ENCODE assay signal across 16 mouse cellular contexts in genomic region chr5:125348067-125348466, GRCm38 (mm10). TPM values are rescaled to one million over a fixed set of nuclear protein-coding genes. Genes with fewer than 3 reads are reported as not detected.
A peak's percentile ranks its signal among the peaks of the same experiment; 100 is the strongest.
DNase-seq lines count a peak whose midpoint lies in the region; ATAC-seq and TF ChIP-seq lines count a peak whose summit lies in the region.
"Had no signal": no experiment of that assay in that cellular context is flagged by ENCODE, and none has a peak within 500 bp of the region (broad histone marks: within the 10 kb centered on the region; RNA-seq: fewer than 3 reads in every experiment).

No protein-coding gene starts in this region.

- peak; percentile 61; the same call in 1 of the 2 replicates for TF ChIP-seq EP300 in CH12.LX (IDR thresholded peaks at IDR 0.05; ENCODE audit: low read length)

- TF ChIP-seq POLR2A in liver, adult 2 months (IDR thresholded peaks at IDR 0.05; ENCODE audit: extremely low read depth, insufficient read depth, low read length) = no peak
- no peak for TF ChIP-seq POLR2A in CH12.LX (IDR thresholded peaks at IDR 0.05; ENCODE audit: low read depth, low read length)
- no peak for TF ChIP-seq POLR2A in kidney, adult 2 months (IDR thresholded peaks at IDR 0.05; ENCODE audit: low read depth, low read length)

- H3K36me3 ChIP-seq in liver, adult 2 months (ENCODE audit: control insufficient read depth, insufficient read depth, low read length) = no peaks in the 10 kb centered on the region
- no peaks in the 10 kb centered on the region for H3K36me3 ChIP-seq in CH12.LX (replicated peaks in 1 of 2; ENCODE audit: control insufficient read depth in 1 of 2, insufficient read depth in 1 of 2, low read length in 1 of 2)
- H3K36me3 ChIP-seq in intestine, embryonic 15.5 days = no peaks in the 10 kb centered on the region
- H3K36me3 ChIP-seq in liver, embryonic 16.5 days (ENCODE audit: control insufficient read depth, insufficient read depth) = no peaks in the 10 kb centered on the region
- H3K36me3 ChIP-seq in kidney, adult 2 months (ENCODE audit: control insufficient read depth, insufficient read depth, low read length) = no peaks in the 10 kb centered on the region
- H3K36me3 ChIP-seq: heart, embryonic 13.5 days; hindbrain, embryonic 10.5 days had no signal

- DNase-seq in liver, adult 2 months (ENCODE audit: extremely low read depth, low read depth, low spot score) = peak; percentile 72
- DNase-seq in liver (no peak), CH12.LX (ENCODE audit: extremely low read depth) (peak; percentile 78)
- no peak for DNase-seq in kidney, adult 2 months
- DNase-seq: cerebellum, adult 9-11 months had no signal

- no peak for TF ChIP-seq RAD21 in CH12.LX (IDR thresholded peaks at IDR 0.05; ENCODE audit: low read depth, low read length)

- dilution Hi-C loops in CH12.LX (cut with MboI; ENCODE audit: extremely low pct_ligation_motif_present, extremely low pct_unique_long_range_greater_than_20kb, low sequenced_read_pairs) = no loop called here

- H3K4me1 ChIP-seq in liver, adult 2 months (ENCODE audit: control insufficient read depth, insufficient read depth, low read length) = peaks cover 6% of the 10 kb centered on the region
- peaks cover 5 to 43% of the 10 kb centered on the region in 2 experiments for H3K4me1 ChIP-seq in CH12.LX (ENCODE audit: control insufficient read depth in 1 of 2, insufficient read depth in 2 of 2)
- no peaks in the 10 kb centered on the region for H3K4me1 ChIP-seq in intestine, embryonic 15.5 days (replicated peaks)
- peaks cover 6% of the 10 kb centered on the region for H3K4me1 ChIP-seq in liver, embryonic 16.5 days (ENCODE audit: control insufficient read depth, low read depth, low read length)
- H3K4me1 ChIP-seq in kidney, adult 2 months (ENCODE audit: control insufficient read depth, insufficient read depth, low read length) = no peaks in the 10 kb centered on the region
- H3K4me1 ChIP-seq: forebrain, embryonic 13.5 days had no signal

- in situ Hi-C loops in CH12.LX (cut with MboI; ENCODE audit: low pct_ligation_motif_present, low pct_unique_long_range_greater_than_20kb, low sequenced_read_pairs) = loop anchor here (10.0 kb wide), 1 partner anchor 443 kb away; no protein-coding TSS in a partner anchor

- H3K27ac ChIP-seq in liver, adult 2 months (replicated peaks; ENCODE audit: insufficient read depth, low read depth, low read length) = peak overlapping the region; percentile 46
- no peak overlapping the region for H3K27ac ChIP-seq in CH12.LX (ENCODE audit: insufficient read depth, low read depth)
- H3K27ac ChIP-seq in intestine, embryonic 15.5 days = no peak overlapping the region
- no peak overlapping the region for H3K27ac ChIP-seq in liver, embryonic 16.5 days (ENCODE audit: low read length)
- no peak overlapping the region for H3K27ac ChIP-seq in kidney, adult 2 months (ENCODE audit: insufficient read depth, low read depth, low read length)
- H3K27ac ChIP-seq: forebrain, embryonic 13.5 days; heart, embryonic 13.5 days; hindbrain, embryonic 10.5 days; hindbrain, embryonic 14.5 days had no signal

- peak; percentile 70 for ATAC-seq in intestine, embryonic 15.5 days
- 0 out of 2 replicates have a peak, but pooled peaks have one; percentile 38 for ATAC-seq in liver, embryonic 16.5 days (ENCODE audit: low read depth)
- ATAC-seq in megakaryocyte-erythroid progenitor cell, adult 5-6 weeks (replicated peaks; ENCODE audit: low FRiP score, low TSS enrichment, poor library complexity, severe bottlenecking) = no peak
- ATAC-seq in inflammation-experienced regulatory T-cells, adult 6 months = no peak
- ATAC-seq: forebrain, embryonic 13.5 days; forebrain, postnatal 0 days had no signal

- H3K4me3 ChIP-seq in liver, adult 2 months (ENCODE audit: insufficient read depth, low read depth, low read length) = no peak overlapping the region
- no peak overlapping the region for H3K4me3 ChIP-seq in CH12.LX (replicated peaks in 1 of 3; ENCODE audit: low read depth in 2 of 3, low read length in 2 of 3, poor library complexity in 1 of 3)
- no peak overlapping the region for H3K4me3 ChIP-seq in intestine, embryonic 15.5 days (replicated peaks)
- H3K4me3 ChIP-seq in liver, embryonic 16.5 days (ENCODE audit: low read depth, low read length) = no peak overlapping the region
- H3K4me3 ChIP-seq in kidney, adult 2 months (ENCODE audit: insufficient read depth, low read depth, low read length) = no peak overlapping the region
- H3K4me3 ChIP-seq: forebrain, embryonic 13.5 days; heart, embryonic 13.5 days; hindbrain, embryonic 10.5 days had no signal

- H3K79me2 ChIP-seq in liver, adult 2 months (ENCODE audit: control insufficient read depth, insufficient read depth, low read length) = no peaks in the 10 kb centered on the region
- no peaks in the 10 kb centered on the region for H3K79me2 ChIP-seq in CH12.LX (replicated peaks; ENCODE audit: control insufficient read depth, extremely low read depth, insufficient read depth, poor library complexity, severe bottlenecking)

- peaks cover 3% of the 10 kb centered on the region for H3K9me3 ChIP-seq in CH12.LX (replicated peaks; ENCODE audit: low read length)
- no peaks in the 10 kb centered on the region for H3K9me3 ChIP-seq in intestine, embryonic 15.5 days
- H3K9me3 ChIP-seq in liver, embryonic 16.5 days (replicated peaks; ENCODE audit: control insufficient read depth, low read length) = no peaks in the 10 kb centered on the region

- H3K27me3 ChIP-seq in liver, adult 2 months (ENCODE audit: control insufficient read depth, insufficient read depth, low read length) = no peaks in the 10 kb centered on the region
- peaks cover 4% of the 10 kb centered on the region for H3K27me3 ChIP-seq in CH12.LX (replicated peaks)
- no peaks in the 10 kb centered on the region for H3K27me3 ChIP-seq in intestine, embryonic 15.5 days (replicated peaks)
- H3K27me3 ChIP-seq in liver, embryonic 16.5 days (ENCODE audit: control insufficient read depth, insufficient read depth, low read depth, low read length) = no peaks in the 10 kb centered on the region
- H3K27me3 ChIP-seq in kidney, adult 2 months (replicated peaks; ENCODE audit: control insufficient read depth, insufficient read depth, low read length) = no peaks in the 10 kb centered on the region
- H3K27me3 ChIP-seq: forebrain, embryonic 13.5 days; heart, embryonic 13.5 days had no signal

- no peak for TF ChIP-seq CTCF in liver, adult 2 months (IDR thresholded peaks at IDR 0.05; ENCODE audit: low read depth, low read length)
- TF ChIP-seq CTCF in CH12.LX (conservative IDR thresholded peaks at IDR 0.05 in 1 of 2, IDR thresholded peaks at IDR 0.05 in 1 of 2; ENCODE audit: low read depth in 2 of 2, low read length in 2 of 2) = no peak
- no peak for TF ChIP-seq CTCF in kidney, adult 2 months (conservative IDR thresholded peaks at IDR 0.05; ENCODE audit: insufficient read depth, insufficient read length, low read depth, low read length)

- 11% methylated on average over 7 of the region's 7 CpGs for WGBS in liver, adult 2 months
- whole genome bisulfite sequencing in intestine, embryonic 15.5 days = 67% methylated on average over 7 of the region's 7 CpGs
- WGBS in liver, embryonic 16.5 days (ENCODE audit: insufficient replicate concordance) = 33% methylated on average over 7 of the region's 7 CpGs
- 57% methylated on average over 7 of the region's 7 CpGs for WGBS in kidney, adult 2 months

- peak overlapping the region; percentile 41 for H3K4me2 ChIP-seq in CH12.LX (ENCODE audit: insufficient read depth, low read depth, poor library complexity, severe bottlenecking)
- no peak overlapping the region for H3K4me2 ChIP-seq in intestine, embryonic 15.5 days (replicated peaks)
- no peak overlapping the region for H3K4me2 ChIP-seq in liver, embryonic 16.5 days (ENCODE audit: low read depth, low read length)
- H3K4me2 ChIP-seq: forebrain, embryonic 13.5 days; heart, embryonic 13.5 days; hindbrain, embryonic 14.5 days had no signal

- H3K9ac ChIP-seq in liver, adult 2 months (ENCODE audit: low read depth, low read length) = no peak overlapping the region
- H3K9ac ChIP-seq in CH12.LX (ENCODE audit: insufficient read depth, low read depth) = no peak overlapping the region
- H3K9ac ChIP-seq in intestine, embryonic 15.5 days = no peak overlapping the region
- H3K9ac ChIP-seq in liver, embryonic 16.5 days (ENCODE audit: low read depth, low read length) = no peak overlapping the region
- H3K9ac ChIP-seq: forebrain, embryonic 13.5 days; forebrain, postnatal 0 days; heart, embryonic 13.5 days; hindbrain, embryonic 14.5 days had no signal

RNA-seq across cellular contexts. Expression of gene Scarb1, which starts 7.2 kb away (rescaled TPM):
- total RNA-seq in liver, adult 2 months (2014; rRNA removed) = 72.4 and 108 TPM in 2 replicates
- 189 and 223 TPM in 2 replicates for polyA plus RNA-seq in liver, adult 2 months (2012; rRNA removed)
- total RNA-seq in CH12.LX (2012; rRNA removed) (11.6 and 12.3 TPM in 2 replicates), CH12.LX (2014; rRNA removed) (16.3 and 20.0 TPM in 2 replicates)
- polyA plus RNA-seq in CH12.LX (2012; ENCODE audit: insufficient read length, low read depth) = 24.6 and 24.7 TPM in 2 replicates
- 59.3 and 70.0 TPM in 2 replicates for polyA plus RNA-seq in intestine, embryonic 15.5 days (2015; fragmentation: Nextera tagmentation; extraction: Ambion mirVana)
- polyA plus RNA-seq in liver, embryonic 16.5 days (2015; fragmentation: Nextera tagmentation; extraction: Ambion mirVana) = 78.3 and 89.5 TPM in 2 replicates
- 35.5 and 42.8 TPM in 2 replicates for polyA plus RNA-seq in kidney, adult 2 months (2012; rRNA removed)
- total RNA-seq in megakaryocyte-erythroid progenitor cell, adult 5-6 weeks (2014; fragmentation: Nextera tagmentation) = 71.7 and 85.8 TPM in 2 replicates
- 29.7 and 57.0 TPM in 2 replicates for total RNA-seq in megakaryocyte-erythroid progenitor cell, adult 5-6 weeks (2017)
- polyA plus RNA-seq in inflammation-experienced regulatory T-cells, adult 6 months (2017; shearing (Covaris generic)) = 10 to 100 TPM in 1 of 3 experiments, 1 to 10 TPM in 2; 3.7 to 11.8 (median 6.6) TPM

RNA-seq across cellular contexts. Expression of gene Gm10382, which starts 41.1 kb away (rescaled TPM):
- total RNA-seq in liver, adult 2 months (2014; rRNA removed) = 0.13 TPM in 1 of 2 replicates, not detected in the other
- polyA plus RNA-seq in liver, adult 2 months (2012; rRNA removed) = 0.16 and 0.24 TPM in 2 replicates
- total RNA-seq in CH12.LX (2012; rRNA removed) (0.59 and 0.80 TPM in 2 replicates), CH12.LX (2014; rRNA removed) (not detected in 2 replicates)
- polyA plus RNA-seq in CH12.LX (2012; ENCODE audit: insufficient read length, low read depth) = 0.87 and 1.1 TPM in 2 replicates
- 0.23 and 0.40 TPM in 2 replicates for polyA plus RNA-seq in intestine, embryonic 15.5 days (2015; fragmentation: Nextera tagmentation; extraction: Ambion mirVana)
- 0.18 and 0.27 TPM in 2 replicates for polyA plus RNA-seq in liver, embryonic 16.5 days (2015; fragmentation: Nextera tagmentation; extraction: Ambion mirVana)
- 0.33 and 0.58 TPM in 2 replicates for polyA plus RNA-seq in kidney, adult 2 months (2012; rRNA removed)
- total RNA-seq in megakaryocyte-erythroid progenitor cell, adult 5-6 weeks (2014; fragmentation: Nextera tagmentation) = not detected in 2 replicates
- 0.56 TPM in 1 of 2 replicates, not detected in the other for total RNA-seq in megakaryocyte-erythroid progenitor cell, adult 5-6 weeks (2017)
- 1 to 10 TPM in 2 of 3 experiments, under 1 TPM in 1; 0.65 to 1.1 (median 1.0) TPM for polyA plus RNA-seq in inflammation-experienced regulatory T-cells, adult 6 months (2017; shearing (Covaris generic))
- total RNA-seq: adrenal gland, postnatal 25 days; gastrocnemius, postnatal 14 days had no signal

RNA-seq across cellular contexts. Expression of gene Ubc, which starts 41.9 kb away (rescaled TPM):
- 634 and 1,049 TPM in 2 replicates for total RNA-seq in liver, adult 2 months (2014; rRNA removed)
- polyA plus RNA-seq in liver, adult 2 months (2012; rRNA removed) = 990 and 1,297 TPM in 2 replicates
- total RNA-seq in CH12.LX (2012; rRNA removed) = 466 and 486 TPM in 2 replicates
- total RNA-seq in CH12.LX (2014; rRNA removed) = 650 and 656 TPM in 2 replicates
- 687 and 803 TPM in 2 replicates for polyA plus RNA-seq in CH12.LX (2012; ENCODE audit: insufficient read length, low read depth)
- 875 and 888 TPM in 2 replicates for polyA plus RNA-seq in intestine, embryonic 15.5 days (2015; fragmentation: Nextera tagmentation; extraction: Ambion mirVana)
- 573 and 608 TPM in 2 replicates for polyA plus RNA-seq in liver, embryonic 16.5 days (2015; fragmentation: Nextera tagmentation; extraction: Ambion mirVana)
- polyA plus RNA-seq in kidney, adult 2 months (2012; rRNA removed) = 1,123 and 1,352 TPM in 2 replicates
- total RNA-seq in megakaryocyte-erythroid progenitor cell, adult 5-6 weeks (2014; fragmentation: Nextera tagmentation) = 110 and 133 TPM in 2 replicates
- 202 and 258 TPM in 2 replicates for total RNA-seq in megakaryocyte-erythroid progenitor cell, adult 5-6 weeks (2017)
- 1,000 to 10,000 TPM in 2 of 3 experiments, 100 to 1,000 TPM in 1; 741 to 1,375 (median 1,290) TPM for polyA plus RNA-seq in inflammation-experienced regulatory T-cells, adult 6 months (2017; shearing (Covaris generic))

Comparison
In these comparisons a context has a peak if more than half of its experiments do, and no peak if none do; other contexts are left out.
1. DNase-seq: peak in liver, adult 2 months (single experiment) and CH12.LX (single experiment); none in liver (single experiment) and kidney, adult 2 months (single experiment).
2. ATAC-seq: peak in intestine, embryonic 15.5 days (single experiment) and liver, embryonic 16.5 days (single experiment); none in megakaryocyte-erythroid progenitor cell, adult 5-6 weeks (single experiment) and inflammation-experienced regulatory T-cells, adult 6 months (single experiment).